Mouse (Mus musculus) liver, embryonic 14.5 days (tissue): ENCODE data around the gene Lkaaear1.

Source experiments
- CTCF ChIP-seq: IDR thresholded peaks from 2 replicates; pipeline ENCODE4 v1.5.1; 2016; ENCODE audit warnings: antibody characterized with exemption, low read depth, control low read depth
- EP300 ChIP-seq: IDR thresholded peaks from 2 replicates; pipeline ENCODE4 v1.6.1; 2016; ENCODE audit warnings: antibody characterized with exemption, low read depth

GRCm38 (mm10) chr2:181694581-181694980 lies 3.7 kb downstream of the Lkaaear1 start:
- no peak for TF ChIP-seq CTCF
- TF ChIP-seq EP300, result no peak
